Mouse (Mus musculus): ENCODE measurements around the gene Csrp1. TPM values are rescaled to one million over a fixed set of nuclear protein-coding genes. Genes with fewer than 3 reads are reported as not detected.

Csrp1 gene
- 529 and 840 TPM in 2 replicates for total RNA-seq (2014; rRNA removed; ENCODE audit: low replicate concordance)
- polyA plus RNA-seq (2015; fragmentation: Nextera tagmentation; extraction: Ambion mirVana), result 128 and 145 TPM in 2 replicates

GRCm38 (mm10) chr1:135719983-135720382 lies at the start of gene Csrp1:
Gene Csrp1 (plus strand): TSS chr1:135720061.
- H3K4me2 ChIP-seq (ENCODE audit: low read depth, low read length), result no peak within 1 kb of the TSS

GRCm38 (mm10) chr1:135670397-135671130 lies 49.3 kb upstream of the Csrp1 start:
- WGBS, result 10% methylated on average over 13 of the region's 13 CpGs
- Histone ChIP-seq H3K27ac (ENCODE audit: low read depth) (no peak overlapping the region), H3K4me3 (ENCODE audit: low read depth, low read length) (no peak overlapping the region), H3K9ac (replicated peaks; ENCODE audit: low read depth, low read length) (no peak overlapping the region), H3K27me3 (ENCODE audit: control insufficient read depth, insufficient read depth, low read length) (no peaks in the 10 kb centered on the region), H3K4me2 (ENCODE audit: low read depth, low read length) (peak overlapping the region; percentile 28), H3K9me3 (replicated peaks; ENCODE audit: control insufficient read depth, low read length) (no peaks in the 10 kb centered on the region), H3K36me3 (replicated peaks; ENCODE audit: control insufficient read depth, insufficient read depth, low read length) (no peaks in the 10 kb centered on the region), H3K4me1 (ENCODE audit: control insufficient read depth, insufficient read depth) (peaks cover 38% of the 10 kb centered on the region)
- ATAC-seq (ENCODE audit: insufficient read depth, low read depth) (peak; percentile 83), DNase-seq (ENCODE audit: low spot score) (peak; percentile 88)
- TF ChIP-seq CTCF (IDR thresholded peaks at IDR 0.05; ENCODE audit: low read depth) (peak; percentile 97), EP300 (IDR thresholded peaks at IDR 0.05; ENCODE audit: low read depth) (no peak)

More at GRCm38 (mm10) chr1:135719983-135720382, at the start of gene Csrp1:
- Histone ChIP-seq H3K36me3 (replicated peaks; ENCODE audit: control insufficient read depth, insufficient read depth, low read length) (no peaks in the 10 kb centered on the region), H3K4me3 (ENCODE audit: low read depth, low read length) (no peak within 1 kb of the TSS), H3K9ac (replicated peaks; ENCODE audit: low read depth, low read length) (no peak within 1 kb of the TSS), H3K4me1 (ENCODE audit: control insufficient read depth, insufficient read depth) (0 out of 2 replicates have a peak, but pooled peaks cover under 1% of the 10 kb centered on the region), H3K27ac (ENCODE audit: low read depth) (0 out of 2 replicates have a peak within 1 kb of the TSS, but pooled peaks have one; percentile 26), H3K9me3 (replicated peaks; ENCODE audit: control insufficient read depth, low read length) (no peaks in the 10 kb centered on the region), H3K27me3 (ENCODE audit: control insufficient read depth, insufficient read depth, low read length) (no peaks in the 10 kb centered on the region)
- TF ChIP-seq CTCF (IDR thresholded peaks at IDR 0.05; ENCODE audit: low read depth) (no peak), EP300 (IDR thresholded peaks at IDR 0.05; ENCODE audit: low read depth) (no peak; the same call in 1 of the 2 replicates)
- 39% methylated on average over 6 of the region's 6 CpGs for WGBS
- DNase-seq (ENCODE audit: low spot score) (no peak), ATAC-seq (ENCODE audit: insufficient read depth, low read depth) (no peak; the same call in 1 of the 2 replicates)

GRCm38 (mm10) chr1:135671406-135671805 lies 48.5 kb upstream of the Csrp1 start:
- H3K4me2 ChIP-seq (ENCODE audit: low read depth, low read length), result no peak overlapping the region
- H3K4me1 ChIP-seq (ENCODE audit: control insufficient read depth, insufficient read depth), result peaks cover 40% of the 10 kb centered on the region
- no peak for TF ChIP-seq EP300 (IDR thresholded peaks at IDR 0.05; ENCODE audit: low read depth)
- peak; percentile 28; the same call in 1 of the 2 replicates for TF ChIP-seq CTCF (IDR thresholded peaks at IDR 0.05; ENCODE audit: low read depth)
- H3K9ac ChIP-seq (replicated peaks; ENCODE audit: low read depth, low read length), result no peak overlapping the region
- H3K9me3 ChIP-seq (replicated peaks; ENCODE audit: control insufficient read depth, low read length), result no peaks in the 10 kb centered on the region
- no peaks in the 10 kb centered on the region for H3K36me3 ChIP-seq (replicated peaks; ENCODE audit: control insufficient read depth, insufficient read depth, low read length)
- DNase-seq (ENCODE audit: low spot score), result no peak
- H3K4me3 ChIP-seq (ENCODE audit: low read depth, low read length), result no peak overlapping the region
- 19% methylated on average over 1 of the region's 1 CpGs for WGBS
- no peaks in the 10 kb centered on the region for H3K27me3 ChIP-seq (ENCODE audit: control insufficient read depth, insufficient read depth, low read length)
- no peak for ATAC-seq (ENCODE audit: insufficient read depth, low read depth)
- H3K27ac ChIP-seq (ENCODE audit: low read depth), result 0 out of 2 replicates have a peak overlapping the region, but pooled peaks have one; percentile 26

- no peak for DNase-seq (ENCODE audit: low spot score)
- no peaks in the 10 kb centered on the region for H3K27me3 ChIP-seq (ENCODE audit: control insufficient read depth, insufficient read depth, low read length)
- H3K9me3 ChIP-seq (replicated peaks; ENCODE audit: control insufficient read depth, low read length), result no peaks in the 10 kb centered on the region
- 14% methylated on average over 8 of the region's 8 CpGs for WGBS
- no peak for ATAC-seq (ENCODE audit: insufficient read depth, low read depth)
- H3K9ac ChIP-seq (replicated peaks; ENCODE audit: low read depth, low read length), result 0 out of 2 replicates have a peak overlapping the region, but pooled peaks have one; percentile 8
- H3K36me3 ChIP-seq (replicated peaks; ENCODE audit: control insufficient read depth, insufficient read depth, low read length), result no peaks in the 10 kb centered on the region
- no peak overlapping the region for H3K4me2 ChIP-seq (ENCODE audit: low read depth, low read length)
- H3K4me1 ChIP-seq (ENCODE audit: control insufficient read depth, insufficient read depth), result peaks cover 40% of the 10 kb centered on the region
- H3K4me3 ChIP-seq (ENCODE audit: low read depth, low read length), result no peak overlapping the region
- peak overlapping the region; percentile 26; the same call in 1 of the 2 replicates for H3K27ac ChIP-seq (ENCODE audit: low read depth)
- TF ChIP-seq CTCF (IDR thresholded peaks at IDR 0.05; ENCODE audit: low read depth) (0 out of 2 replicates have a peak, but pooled peaks have one; percentile 8), EP300 (IDR thresholded peaks at IDR 0.05; ENCODE audit: low read depth) (no peak)
Observed at GRCm38 (mm10) chr1:135671956-135672355, 47.9 kb upstream of the Csrp1 start.

- no peak overlapping the region for H3K4me2 ChIP-seq (ENCODE audit: low read depth, low read length)
- peak overlapping the region; percentile 26 for H3K27ac ChIP-seq (ENCODE audit: low read depth)
- no peak overlapping the region for H3K9ac ChIP-seq (replicated peaks; ENCODE audit: low read depth, low read length)
- ATAC-seq (ENCODE audit: insufficient read depth, low read depth) (no peak), DNase-seq (ENCODE audit: low spot score) (no peak)
- no peak overlapping the region for H3K4me3 ChIP-seq (ENCODE audit: low read depth, low read length)
- H3K27me3 ChIP-seq (ENCODE audit: control insufficient read depth, insufficient read depth, low read length), result no peaks in the 10 kb centered on the region
- no peaks in the 10 kb centered on the region for H3K36me3 ChIP-seq (replicated peaks; ENCODE audit: control insufficient read depth, insufficient read depth, low read length)
- TF ChIP-seq CTCF (IDR thresholded peaks at IDR 0.05; ENCODE audit: low read depth) (no peak), EP300 (IDR thresholded peaks at IDR 0.05; ENCODE audit: low read depth) (no peak)
- H3K9me3 ChIP-seq (replicated peaks; ENCODE audit: control insufficient read depth, low read length), result no peaks in the 10 kb centered on the region
- peaks cover 40% of the 10 kb centered on the region for H3K4me1 ChIP-seq (ENCODE audit: control insufficient read depth, insufficient read depth)
- 56% methylated on average over 4 of the region's 4 CpGs for WGBS
Observed at GRCm38 (mm10) chr1:135672374-135672773, 47.5 kb upstream of the Csrp1 start.
